Mouse (Mus musculus) cerebellum, adult 2 months (tissue): ENCODE measurements around the gene Gjc2. TPM values are rescaled to one million over a fixed set of nuclear protein-coding genes. Genes with fewer than 3 reads are reported as not detected.

Experiments used
- DNase-seq, 2 experiments: peaks; one replicate each; pipeline ENCODE4 v3.0.0; 2021
- H3K27ac ChIP-seq: fragments of 200-500 bp; 2 replicates; pipeline ENCODE4 v1.5.1; 2012; ENCODE audit warnings: low read length, control low read depth, inconsistent platforms; ENCODE audit not compliant: insufficient read depth
- H3K27me3 ChIP-seq: fragments of 200-500 bp; 2 replicates; pipeline ENCODE4 v1.6.1; 2012; ENCODE audit warnings: inconsistent platforms, mild to moderate bottlenecking, low read length, moderate library complexity; ENCODE audit not compliant: control insufficient read depth, insufficient read depth
- H3K4me1 ChIP-seq: fragments of 200-500 bp; 2 replicates; pipeline ENCODE4 v1.6.1; 2011; ENCODE audit warnings: low read length; ENCODE audit not compliant: control insufficient read depth, insufficient read depth
- H3K4me3 ChIP-seq: fragments of 200-500 bp; replicated peaks from 2 replicates; pipeline ENCODE3; 2011; ENCODE audit warnings: mild to moderate bottlenecking, low read depth, low read length, control low read depth; ENCODE audit not compliant: insufficient read depth
- CTCF ChIP-seq: fragments of 200-500 bp; IDR thresholded peaks from 2 replicates; pipeline ENCODE4 v1.5.1; 2011; ENCODE audit warnings: low read depth, mild to moderate bottlenecking, control low read depth, low read length, moderate library complexity, borderline replicate concordance; ENCODE audit not compliant: insufficient read depth
- POLR2A ChIP-seq: fragments of 200-500 bp; IDR thresholded peaks from 2 replicates; pipeline ENCODE4 v1.6.1; 2011; ENCODE audit warnings: low read length, control low read depth, borderline replicate concordance; ENCODE audit not compliant: insufficient read depth
- WGBS: fragments of 180-500 bp; shearing (Covaris S2); methylation state at CpG from one replicate; pipeline ENCODE4 v1.1.7; 2018; 5-methylcytosine and 5-hydroxymethylcytosine counted together
- polyA plus RNA-seq: library from polyadenylated mRNA; depleted of rRNA; stranded (reverse); fragments of >200 nt; gene quantifications from 2 replicates; pipeline ENCODE4 v1.2.3, GENCODE M21; 2012

The Gjc2 gene
- polyA plus RNA-seq, 1 experiment = 57.1 TPM

DNA sequence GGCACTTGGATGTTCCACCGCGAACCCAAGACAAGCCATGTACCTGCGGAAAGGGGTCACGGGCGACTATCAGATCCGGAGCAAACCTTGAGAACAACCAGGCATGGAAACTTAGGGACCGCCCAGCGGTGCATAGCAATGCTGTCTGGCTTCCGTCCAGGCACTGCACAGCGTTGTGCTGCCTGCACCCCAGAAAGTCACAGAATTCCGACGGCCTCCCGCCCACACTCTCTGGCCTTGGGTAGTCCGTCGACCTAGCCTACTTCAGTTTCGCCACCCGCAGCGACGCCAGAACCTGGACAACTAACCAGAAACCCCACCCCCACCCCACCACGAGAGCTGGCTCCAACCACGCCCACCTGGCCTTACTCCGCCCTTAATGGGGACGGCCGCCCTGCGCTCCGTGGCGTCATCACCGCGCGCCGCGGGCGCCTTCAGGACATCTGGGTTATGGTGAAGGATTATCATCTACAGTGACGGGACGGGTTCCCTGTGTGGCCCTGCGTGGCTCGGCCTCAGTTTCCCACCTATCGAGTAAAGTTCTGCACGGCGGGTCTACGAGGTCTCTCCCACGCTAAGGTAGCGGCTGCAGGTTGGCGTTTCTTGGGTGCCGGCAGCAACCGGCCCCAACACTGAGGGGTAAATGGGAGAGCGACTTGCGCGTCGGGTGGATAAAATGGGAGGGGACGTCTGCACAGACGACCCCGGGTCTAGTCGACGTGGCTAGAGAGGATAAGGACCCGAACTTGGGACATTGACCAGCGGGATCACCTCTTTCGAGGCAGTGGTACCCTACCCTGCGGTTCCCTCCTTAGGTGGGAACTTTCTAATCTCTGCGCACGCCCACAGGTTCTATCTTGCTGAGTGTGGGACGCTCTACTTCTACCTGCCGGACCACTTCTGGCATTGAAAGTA, 19.3 kb upstream of the Gjc2 start, which contains the start of gene Mrpl55:
Gene Mrpl55 (plus strand): TSS at position 406 of the 915 bp plus-strand sequence.
- Histone ChIP-seq H3K27ac (peak within 1 kb of the TSS; percentile 39), H3K27me3 (no peaks in the 10 kb centered on the region)
- under 1% methylated on average over 63 of the region's 63 CpGs for WGBS

DNA sequence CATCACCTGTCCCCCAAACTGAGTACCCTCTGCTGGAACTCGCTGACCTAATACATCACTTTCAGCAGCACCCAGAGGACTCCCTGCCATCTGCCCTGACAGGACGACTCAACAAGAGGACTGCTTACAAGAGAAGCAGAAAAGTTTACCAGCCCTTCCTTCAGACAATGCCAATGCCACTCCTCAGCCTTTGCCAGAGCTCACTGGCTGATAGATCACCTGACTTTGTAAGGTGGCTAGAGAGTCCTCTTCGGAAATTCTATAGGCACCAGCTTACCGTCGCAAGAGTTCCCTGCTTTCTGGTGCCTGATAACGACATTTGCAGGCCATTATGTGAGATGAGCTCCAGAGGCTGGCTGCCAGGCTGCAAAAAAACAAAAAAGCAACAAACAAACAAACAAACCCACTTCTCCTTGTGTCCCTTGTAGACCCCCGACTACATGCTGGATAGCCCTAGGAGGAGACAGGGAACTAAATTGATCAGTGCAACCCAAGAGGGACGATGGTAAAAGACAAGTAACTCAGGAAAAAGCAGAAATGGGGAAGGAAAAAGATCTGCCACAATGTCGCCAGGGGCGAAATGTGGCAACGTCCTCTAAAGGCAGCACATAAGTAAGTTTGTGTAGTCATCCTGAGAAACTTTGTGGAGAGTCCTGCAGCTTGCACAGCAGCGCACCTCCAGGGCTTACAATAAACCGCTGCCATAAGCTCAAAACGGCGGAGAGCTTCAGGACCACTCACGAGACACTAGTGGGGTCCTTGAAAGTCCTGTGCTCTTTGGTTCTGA, 18.4 kb upstream of the Gjc2 start:
- no peaks in the 10 kb centered on the region for H3K4me1 ChIP-seq
- TF ChIP-seq CTCF (no peak), POLR2A (no peak)
- WGBS = 32% methylated on average over 16 of the region's 16 CpGs
- H3K27me3 ChIP-seq = no peaks in the 10 kb centered on the region
- peak overlapping the region; percentile 93 for H3K4me3 ChIP-seq
- H3K27ac ChIP-seq = no peak overlapping the region
- no peak for DNase-seq

More for the DNA sequence above, 19.3 kb upstream of the Gjc2 start, which contains the start of gene Mrpl55:
- H3K4me3 ChIP-seq = peak within 1 kb of the TSS; percentile 93
- H3K4me1 ChIP-seq = no peaks in the 10 kb centered on the region
- DNase-seq = peak; percentile 91 to 93
- TF ChIP-seq CTCF (no peak), POLR2A (peak; percentile 84; the same call in 1 of the 2 replicates)

- Histone ChIP-seq H3K27ac (no peak overlapping the region), H3K27me3 (no peaks in the 10 kb centered on the region), H3K4me3 (no peak overlapping the region), H3K4me1 (no peaks in the 10 kb centered on the region)
- DNase-seq = no peak
- TF ChIP-seq POLR2A (no peak), CTCF (no peak)
Observed at GRCm38 (mm10) chr11:59196230-59196629, 13.2 kb upstream of the Gjc2 start.

GRCm38 (mm10) chr11:59192059-59192386, 9.0 kb upstream of the Gjc2 start, which contains the start of gene Guk1:
TSS of gene Guk1 (minus strand) at chr11:59192212.
- WGBS = 4% methylated on average over 16 of the region's 16 CpGs
- Histone ChIP-seq H3K27me3 (no peaks in the 10 kb centered on the region), H3K4me3 (peak within 1 kb of the TSS; percentile 69), H3K4me1 (peaks cover 15% of the 10 kb centered on the region), H3K27ac (peak within 1 kb of the TSS; percentile 22)
- no peak for DNase-seq
- TF ChIP-seq POLR2A (no peak), CTCF (no peak)

- Histone ChIP-seq H3K4me3 (peak overlapping the region; percentile 69), H3K4me1 (peaks cover 20% of the 10 kb centered on the region), H3K27me3 (no peaks in the 10 kb centered on the region), H3K27ac (peak overlapping the region; percentile 22)
- 1% methylated on average over 59 of the region's 59 CpGs for WGBS
- TF ChIP-seq CTCF (no peak), POLR2A (peak; percentile 75)
- peak; percentile 90 to 93 for DNase-seq
Observed at GRCm38 (mm10) chr11:59191231-59192058, 8.4 kb upstream of the Gjc2 start.

DNA sequence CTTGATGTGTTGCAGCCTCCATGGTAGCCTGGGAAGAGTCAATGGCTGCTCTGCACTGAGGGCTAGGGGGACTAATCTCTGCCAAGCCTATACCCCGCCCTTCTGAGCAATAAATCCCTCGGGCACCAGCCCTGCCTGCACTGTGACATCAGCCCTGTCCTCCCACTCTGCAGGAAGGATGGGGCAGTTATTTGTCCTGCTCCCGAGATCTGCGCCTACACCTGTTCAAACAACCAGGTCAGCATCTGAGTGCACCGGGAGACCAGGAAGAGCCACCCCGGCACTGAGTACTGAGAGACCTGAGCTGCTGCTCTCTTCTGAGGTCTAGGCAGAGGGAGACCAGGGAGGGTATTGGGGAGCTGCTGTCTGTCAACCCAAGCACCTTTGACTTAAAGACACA, 4.7 kb upstream of the Gjc2 start:
- Histone ChIP-seq H3K4me1 (peaks cover 27% of the 10 kb centered on the region), H3K27me3 (no peaks in the 10 kb centered on the region), H3K27ac (no peak overlapping the region), H3K4me3 (no peak overlapping the region)
- no peak for TF ChIP-seq POLR2A
- no peak for TF ChIP-seq CTCF
- WGBS = 65% methylated on average over 6 of the region's 6 CpGs
- no peak for DNase-seq

DNA sequence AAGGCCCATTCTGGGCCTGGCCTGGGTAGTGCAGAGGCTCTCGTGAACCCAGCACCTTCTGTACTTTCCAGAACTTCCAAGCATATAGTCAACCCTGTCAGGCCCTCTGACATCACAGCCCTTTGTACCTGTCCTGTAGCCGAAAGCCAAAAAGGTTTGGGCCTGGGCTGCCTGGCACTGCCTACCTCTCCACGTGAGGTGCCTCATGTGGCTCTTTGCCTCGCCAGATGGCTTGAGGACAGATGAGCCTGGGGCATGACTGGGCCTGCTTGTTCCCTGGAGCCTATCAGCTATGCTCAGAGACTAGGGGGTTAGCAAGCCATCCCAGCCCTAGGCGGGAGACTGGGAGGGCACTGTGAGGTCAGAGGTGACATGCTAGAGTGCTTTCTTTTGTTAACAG, 2.5 kb upstream of the Gjc2 start:
- Histone ChIP-seq H3K4me1 (peaks cover 27% of the 10 kb centered on the region), H3K4me3 (no peak overlapping the region), H3K27ac (no peak overlapping the region), H3K27me3 (no peaks in the 10 kb centered on the region)
- WGBS = 40% methylated on average over 5 of the region's 5 CpGs
- TF ChIP-seq CTCF (no peak), POLR2A (no peak)
- peak in 1 of 2 experiments; percentile 20 for DNase-seq
